In the genomic region with DNA sequence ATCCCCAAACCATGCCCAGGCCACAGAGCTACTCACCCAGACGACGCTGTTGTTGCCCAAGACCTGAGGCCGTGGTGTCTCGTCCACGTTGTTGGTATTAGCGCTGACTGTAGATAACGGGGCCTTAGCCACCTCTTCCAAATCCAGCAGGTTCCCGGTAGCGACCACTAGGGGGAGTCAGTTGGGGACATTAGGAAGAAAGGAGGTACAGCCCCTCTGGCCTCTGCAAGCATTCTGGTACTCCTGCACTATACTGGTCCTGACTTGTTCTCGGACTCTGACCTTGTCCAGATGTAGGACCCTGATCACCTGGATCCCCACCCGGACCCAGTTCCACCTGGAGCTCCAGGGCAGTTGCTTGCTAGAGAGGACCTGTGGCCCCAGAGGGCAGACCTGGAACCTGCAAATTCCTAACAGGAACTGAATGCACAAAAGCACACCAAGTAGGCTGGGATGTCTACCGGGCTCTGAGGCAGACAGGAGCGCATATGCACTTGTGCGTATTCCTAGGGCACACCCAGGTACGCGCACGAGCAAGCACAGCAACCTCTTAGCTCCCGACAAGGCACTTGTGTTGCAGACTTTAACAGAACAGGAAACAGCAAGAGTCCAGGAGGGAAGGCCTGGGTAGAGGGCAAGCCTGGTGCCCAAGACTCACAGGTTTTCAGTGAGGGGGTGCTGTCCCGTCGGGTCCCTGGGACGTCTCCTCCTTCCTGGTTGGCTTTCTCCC, we compare ENCODE assay signal across 8 mouse cellular contexts. TPM values are rescaled to one million over a fixed set of nuclear protein-coding genes. Genes with fewer than 3 reads are reported as not detected.
DNase-seq lines count a peak whose midpoint lies in the region; ATAC-seq and TF ChIP-seq lines count a peak whose summit lies in the region.

No protein-coding gene starts in this region.

- no peak for TF ChIP-seq POLR2A in brain, embryonic 14.5 days (IDR thresholded peaks at IDR 0.05; ENCODE audit: borderline replicate concordance, extremely low read depth, insufficient read depth, insufficient read length, poor library complexity, severe bottlenecking)

- H3K4me2 ChIP-seq in midbrain, postnatal 0 days (ENCODE audit: low read depth, low read length, poor library complexity, severe bottlenecking): no peak overlapping the region
- no peak overlapping the region for H3K4me2 ChIP-seq in midbrain, embryonic 13.5 days (replicated peaks)
- H3K4me2 ChIP-seq in limb, embryonic 13.5 days (replicated peaks): no peak overlapping the region

- DNase-seq in midbrain, postnatal 0 days (ENCODE audit: low spot score): no peak
- DNase-seq in brain, embryonic 14.5 days (ENCODE audit: low read depth): no peak
- DNase-seq in thymus, postnatal 0 days (ENCODE audit: low spot score): peak; percentile 74
- DNase-seq in adrenal gland, postnatal 4 days (ENCODE audit: low spot score in 2 of 2): no peak
- DNase-seq in kidney, adult 18-20 months: no peak
- DNase-seq in cerebellum, adult 8-10 months: no peak

- H3K27ac ChIP-seq in midbrain, postnatal 0 days (ENCODE audit: low read depth, low read length): no peak overlapping the region
- no peak overlapping the region for H3K27ac ChIP-seq in midbrain, embryonic 13.5 days
- H3K27ac ChIP-seq in limb, embryonic 13.5 days: peak overlapping the region; percentile 52

- TF ChIP-seq CTCF in midbrain, postnatal 0 days (IDR thresholded peaks at IDR 0.05): peak; percentile 34; the same call in 1 of the 2 replicates
- TF ChIP-seq CTCF in brain, embryonic 14.5 days (IDR thresholded peaks at IDR 0.05; ENCODE audit: borderline replicate concordance, extremely low read depth, insufficient read depth, insufficient read length): peak; percentile 51

- H3K36me3 ChIP-seq in midbrain, postnatal 0 days (ENCODE audit: insufficient read depth, low read length): no peaks in the 10 kb centered on the region
- no peaks in the 10 kb centered on the region for H3K36me3 ChIP-seq in midbrain, embryonic 13.5 days
- H3K36me3 ChIP-seq in limb, embryonic 13.5 days: peaks cover 51% of the 10 kb centered on the region

- WGBS in midbrain, postnatal 0 days: 69% methylated on average over 21 of the region's 21 CpGs
- 69% methylated on average over 21 of the region's 21 CpGs for WGBS in midbrain, embryonic 13.5 days
- 65% methylated on average over 21 of the region's 21 CpGs for WGBS in limb, embryonic 13.5 days

- no peak for ATAC-seq in midbrain, postnatal 0 days (ENCODE audit: low FRiP score)
- no peak for ATAC-seq in midbrain, embryonic 13.5 days
- ATAC-seq in limb, embryonic 13.5 days (ENCODE audit: low FRiP score, low read depth): no peak

- H3K27me3 ChIP-seq in midbrain, postnatal 0 days (ENCODE audit: insufficient read depth, low read length): no peaks in the 10 kb centered on the region
- H3K27me3 ChIP-seq in midbrain, embryonic 13.5 days: no peaks in the 10 kb centered on the region
- no peaks in the 10 kb centered on the region for H3K27me3 ChIP-seq in limb, embryonic 13.5 days

- H3K4me1 ChIP-seq in midbrain, postnatal 0 days (ENCODE audit: insufficient read depth, low read length): no peaks in the 10 kb centered on the region
- peaks cover 16% of the 10 kb centered on the region for H3K4me1 ChIP-seq in midbrain, embryonic 13.5 days (replicated peaks)
- H3K4me1 ChIP-seq in limb, embryonic 13.5 days: peaks cover 46% of the 10 kb centered on the region

- no peak overlapping the region for H3K9ac ChIP-seq in midbrain, postnatal 0 days (replicated peaks; ENCODE audit: low read length, poor library complexity, severe bottlenecking)
- H3K9ac ChIP-seq in midbrain, embryonic 13.5 days (replicated peaks): no peak overlapping the region
- H3K9ac ChIP-seq in limb, embryonic 13.5 days: no peak overlapping the region

- H3K9me3 ChIP-seq in midbrain, postnatal 0 days (ENCODE audit: low read length): no peaks in the 10 kb centered on the region
- H3K9me3 ChIP-seq in midbrain, embryonic 13.5 days: no peaks in the 10 kb centered on the region
- no peaks in the 10 kb centered on the region for H3K9me3 ChIP-seq in limb, embryonic 13.5 days

- no peak overlapping the region for H3K4me3 ChIP-seq in midbrain, postnatal 0 days (ENCODE audit: low read depth, low read length)
- no peak overlapping the region for H3K4me3 ChIP-seq in midbrain, embryonic 13.5 days (replicated peaks)
- no peak overlapping the region for H3K4me3 ChIP-seq in limb, embryonic 13.5 days

RNA-seq across cellular contexts. Expression of a gene that starts 18.4 kb away (rescaled TPM):
- 1.9 and 3.1 TPM in 2 replicates for total RNA-seq in midbrain, postnatal 0 days (2014; rRNA removed)
- 1.9 and 2.5 TPM in 2 replicates for polyA plus RNA-seq in midbrain, postnatal 0 days (2015; fragmentation: Nextera tagmentation; extraction: Ambion mirVana)
- 2.4 and 3.4 TPM in 2 replicates for polyA plus RNA-seq in midbrain, embryonic 13.5 days (2015; fragmentation: Nextera tagmentation; extraction: Ambion mirVana)
- 1.7 and 2.7 TPM in 2 replicates for polyA plus RNA-seq in brain, embryonic 14.5 days (2012; rRNA removed)
- polyA plus RNA-seq in limb, embryonic 13.5 days (2015; fragmentation: Nextera tagmentation; extraction: Ambion mirVana): 22.0 and 24.5 TPM in 2 replicates
- 16.1 and 16.6 TPM in 2 replicates for polyA plus RNA-seq in thymus, postnatal 0 days (2015; fragmentation: Nextera tagmentation; extraction: Ambion mirVana)
- 10 to 100 TPM; 39.1 to 44.7 TPM for total RNA-seq in adrenal gland, postnatal 4 days (2021)

RNA-seq across cellular contexts. Expression of a gene that starts 45.4 kb away (rescaled TPM):
- total RNA-seq in midbrain, postnatal 0 days (2014; rRNA removed): 17.1 and 28.7 TPM in 2 replicates
- 2.7 and 3.4 TPM in 2 replicates for polyA plus RNA-seq in midbrain, postnatal 0 days (2015; fragmentation: Nextera tagmentation; extraction: Ambion mirVana)
- polyA plus RNA-seq in midbrain, embryonic 13.5 days (2015; fragmentation: Nextera tagmentation; extraction: Ambion mirVana): 1.9 and 2.4 TPM in 2 replicates
- polyA plus RNA-seq in brain, embryonic 14.5 days (2012; rRNA removed): 5.0 and 10.7 TPM in 2 replicates
- polyA plus RNA-seq in limb, embryonic 13.5 days (2015; fragmentation: Nextera tagmentation; extraction: Ambion mirVana): 2.9 and 3.5 TPM in 2 replicates
- polyA plus RNA-seq in thymus, postnatal 0 days (2015; fragmentation: Nextera tagmentation; extraction: Ambion mirVana): 0.91 and 1.2 TPM in 2 replicates
- total RNA-seq in adrenal gland, postnatal 4 days (2021): 10 to 100 TPM; 28.6 to 29.6 TPM
